Mouse (Mus musculus) MEL (cell line): ENCODE measurements around the gene Rest. TPM values are rescaled to one million over a fixed set of nuclear protein-coding genes. Genes with fewer than 3 reads are reported as not detected.

Source experiments
- DNase-seq: peaks from one replicate; pipeline ENCODE4 v3.0.0; 2011; ENCODE audit warnings: low read depth, low spot score
- H3K27ac ChIP-seq: 2 replicates; pipeline ENCODE4 v1.5.1; 2012; ENCODE audit warnings: low read depth, mild to moderate bottlenecking, control low read depth, low read length, moderate library complexity; ENCODE audit not compliant: control insufficient read depth
- H3K27me3 ChIP-seq, 2 experiments: fragments of 150-350 bp in 1 of 2; sonication (generic) in 1 of 2; 2 replicates each; pipeline ENCODE4 v1.6.1; 2012; ENCODE audit warnings: low read length in 2 of 2, mild to moderate bottlenecking in 2 of 2, improper control_type of control experiment in 1 of 2, moderate library complexity in 1 of 2; ENCODE audit not compliant: insufficient read depth in 2 of 2, control insufficient read depth in 1 of 2
- H3K36me3 ChIP-seq, 2 experiments: 2 replicates each; pipeline ENCODE4 v1.6.1; 2012 to 2014; ENCODE audit warnings: low read length in 2 of 2, improper control_type of control experiment in 1 of 2, inconsistent platforms in 1 of 2, mild to moderate bottlenecking in 1 of 2; ENCODE audit not compliant: insufficient read depth in 2 of 2, control insufficient read depth in 1 of 2
- H3K4me1 ChIP-seq, 2 experiments: fragments of 150-350 bp in 1 of 2; sonication (generic) in 1 of 2; 2 replicates each; pipeline ENCODE4 v1.6.1; 2012; ENCODE audit warnings: low read length in 2 of 2, improper control_type of control experiment in 1 of 2, mild to moderate bottlenecking in 1 of 2; ENCODE audit not compliant: insufficient read depth in 2 of 2, control insufficient read depth in 1 of 2
- H3K4me3 ChIP-seq, 2 experiments: fragments of 150-350 bp in 1 of 2; sonication (generic) in 1 of 2; 2 replicates each; pipeline ENCODE4 v1.5.1; 2012; ENCODE audit warnings: low read depth in 2 of 2, low read length in 2 of 2, mild to moderate bottlenecking in 2 of 2, moderate library complexity in 2 of 2, control low read depth in 1 of 2, improper control_type of control experiment in 1 of 2; ENCODE audit not compliant: control insufficient read depth in 1 of 2, insufficient read depth in 1 of 2
- H3K79me2 ChIP-seq: 2 replicates; pipeline ENCODE4 v1.6.1; 2012; ENCODE audit warnings: mild to moderate bottlenecking, low read length, moderate library complexity; ENCODE audit not compliant: control insufficient read depth, poor library complexity, insufficient read depth
- H3K9ac ChIP-seq: 2 replicates; pipeline ENCODE4 v1.6.1; 2012; ENCODE audit warnings: low read depth, mild to moderate bottlenecking, control low read depth, low read length, moderate library complexity; ENCODE audit not compliant: control insufficient read depth, poor library complexity, severe bottlenecking
- H3K9me3 ChIP-seq: fragments of 150-350 bp; sonication (generic); replicated peaks from 2 replicates; pipeline ENCODE4 v1.6.1; 2012; ENCODE audit warnings: mild to moderate bottlenecking, low read length, improper control_type of control experiment, moderate library complexity; ENCODE audit not compliant: insufficient read depth
- BHLHE40 ChIP-seq: IDR thresholded peaks from 2 replicates; pipeline ENCODE4 v1.6.1; 2012; ENCODE audit warnings: low read depth, mild to moderate bottlenecking, inconsistent platforms, low read length, improper control_type of control experiment, borderline replicate concordance
- CHD1 ChIP-seq: IDR thresholded peaks from 2 replicates; pipeline ENCODE4 v1.6.1; 2012; ENCODE audit warnings: low read depth, mild to moderate bottlenecking, inconsistent platforms, low read length, improper control_type of control experiment
- CHD2 ChIP-seq: IDR thresholded peaks from 2 replicates; pipeline ENCODE4 v1.6.1; 2011; ENCODE audit warnings: low read length, improper control_type of control experiment
- E2F4 ChIP-seq: IDR thresholded peaks from 2 replicates; pipeline ENCODE4 v1.6.1; 2011; ENCODE audit warnings: low read depth, low read length, improper control_type of control experiment, borderline replicate concordance
- ETS1 ChIP-seq: IDR thresholded peaks from 2 replicates; pipeline ENCODE4 v1.6.1; 2012; ENCODE audit warnings: low read depth, mild to moderate bottlenecking, inconsistent platforms, low read length, improper control_type of control experiment, moderate library complexity
- GATA1 ChIP-seq: IDR thresholded peaks from 2 replicates; pipeline ENCODE4 v1.6.1; 2011; ENCODE audit warnings: low read depth, low read length, improper control_type of control experiment
- HCFC1 ChIP-seq: IDR thresholded peaks from 2 replicates; pipeline ENCODE4 v1.6.1; 2012; ENCODE audit warnings: low read depth, mild to moderate bottlenecking, inconsistent platforms, low read length, improper control_type of control experiment, moderate library complexity
- MAFK ChIP-seq: IDR thresholded peaks from 2 replicates; pipeline ENCODE4 v1.6.1; 2011; ENCODE audit warnings: low read depth, mild to moderate bottlenecking, low read length, improper control_type of control experiment, borderline replicate concordance
- MAZ ChIP-seq: IDR thresholded peaks from 2 replicates; pipeline ENCODE4 v1.6.1; 2012; ENCODE audit warnings: low read depth, mild to moderate bottlenecking, inconsistent platforms, low read length, improper control_type of control experiment
- MYB ChIP-seq: IDR thresholded peaks from 2 replicates; pipeline ENCODE4 v1.6.1; 2011; ENCODE audit warnings: mild to moderate bottlenecking, low read depth, low read length, improper control_type of control experiment
- NELFE ChIP-seq: IDR thresholded peaks from 2 replicates; pipeline ENCODE4 v1.6.1; 2011; ENCODE audit warnings: low read depth, low read length, improper control_type of control experiment
- POLR2A ChIP-seq, 2 experiments: IDR thresholded peaks; 2 replicates each; pipeline ENCODE4 v1.6.1; 2011 to 2012; ENCODE audit warnings: low read length in 2 of 2, mild to moderate bottlenecking in 2 of 2, control low read depth in 1 of 2, improper control_type of control experiment in 1 of 2, low read depth in 1 of 2, moderate library complexity in 1 of 2; ENCODE audit not compliant: control insufficient read depth in 1 of 2, insufficient read depth in 1 of 2, poor library complexity in 1 of 2
- POLR2AphosphoS5 ChIP-seq: IDR thresholded peaks from 2 replicates; pipeline ENCODE4 v1.6.1; 2012; ENCODE audit warnings: low read depth, borderline replicate concordance, mild to moderate bottlenecking, inconsistent platforms, low read length, moderate library complexity, mixed read lengths
- RAD21 ChIP-seq: IDR thresholded peaks from 2 replicates; pipeline ENCODE4 v1.6.1; 2011; ENCODE audit warnings: mild to moderate bottlenecking, low read depth, low read length, improper control_type of control experiment
- RCOR1 ChIP-seq: IDR thresholded peaks from 2 replicates; pipeline ENCODE4 v1.6.1; 2012; ENCODE audit warnings: low read depth, mild to moderate bottlenecking, inconsistent platforms, low read length, improper control_type of control experiment
- SIN3A ChIP-seq: IDR thresholded peaks from 2 replicates; pipeline ENCODE4 v1.6.1; 2012; ENCODE audit warnings: low read length, improper control_type of control experiment, inconsistent platforms
- TAL1 ChIP-seq: IDR thresholded peaks from 2 replicates; pipeline ENCODE4 v1.6.1; 2012; ENCODE audit warnings: mild to moderate bottlenecking, inconsistent platforms, low read length, moderate library complexity, mixed read lengths
- TBP ChIP-seq: IDR thresholded peaks from 2 replicates; pipeline ENCODE4 v1.8.0; 2011; ENCODE audit warnings: low read depth, low read length, improper control_type of control experiment
- TCF12 ChIP-seq: IDR thresholded peaks from 2 replicates; pipeline ENCODE4 v1.6.1; 2014; ENCODE audit warnings: low read depth, mild to moderate bottlenecking, inconsistent platforms, low read length, improper control_type of control experiment, moderate library complexity
- USF2 ChIP-seq, 2 experiments: IDR thresholded peaks; 2 replicates each; pipeline ENCODE4 v1.6.1; 2011 to 2012; ENCODE audit warnings: improper control_type of control experiment in 2 of 2, low read length in 2 of 2, borderline replicate concordance in 1 of 2, inconsistent platforms in 1 of 2, low read depth in 1 of 2, mild to moderate bottlenecking in 1 of 2; ENCODE audit not compliant: insufficient read depth in 1 of 2
- ZC3H11A ChIP-seq: IDR thresholded peaks from 2 replicates; pipeline ENCODE4 v1.6.1; 2012; ENCODE audit warnings: low read depth, mild to moderate bottlenecking, inconsistent platforms, low read length, improper control_type of control experiment
- ZKSCAN1 ChIP-seq: IDR thresholded peaks from 2 replicates; pipeline ENCODE4 v1.6.1; 2012; ENCODE audit warnings: low read depth, mild to moderate bottlenecking, inconsistent platforms, low read length, improper control_type of control experiment, moderate library complexity
- ZMIZ1 ChIP-seq: IDR thresholded peaks from 2 replicates; pipeline ENCODE4 v1.6.1; 2012; ENCODE audit warnings: low read depth, mild to moderate bottlenecking, inconsistent platforms, low read length, improper control_type of control experiment, moderate library complexity
- ZNF384 ChIP-seq: IDR thresholded peaks from 2 replicates; pipeline ENCODE4 v1.6.1; 2012; ENCODE audit warnings: low read depth, mild to moderate bottlenecking, inconsistent platforms, low read length, improper control_type of control experiment
- polyA plus RNA-seq, 2 experiments: library from polyadenylated mRNA; stranded (reverse) in 1 of 2; unstranded in 1 of 2; fragments of >175 nt in 1 of 2; fragments of >200 nt in 1 of 2; gene quantifications; 2 replicates each; pipeline versions ENCODE4 v1.2.1 to v1.2.4; 2012; ENCODE audit warnings: low replicate concordance in 2 of 2, low read depth in 1 of 2; ENCODE audit not compliant: insufficient read length in 2 of 2, insufficient read depth in 1 of 2, missing spikeins in 1 of 2
- total RNA-seq: library from RNA; depleted of rRNA; stranded (reverse); fragments of 300-350 nt; gene quantifications from 2 replicates; pipeline ENCODE4 v1.2.3, GENCODE M21; 2012

Rest gene
- total and polyA plus RNA-seq, 3 experiments: 7.4 to 20.6 (median 19.3) TPM

GRCm38 (mm10) chr5:77245787-77246671 is 19.3 kb upstream of the Rest start:
- no peak overlapping the region for H3K9ac ChIP-seq
- no peaks in the 10 kb centered on the region for H3K79me2 ChIP-seq
- H3K4me1 ChIP-seq: no peaks in the 10 kb centered on the region
- H3K36me3 ChIP-seq: no peaks in the 10 kb centered on the region
- TF ChIP-seq CHD1 (no peak), CHD2 (no peak), NELFE (no peak), E2F4 (no peak), ZC3H11A (no peak), MAZ (no peak), RCOR1 (no peak)
- H3K9me3 ChIP-seq: no peaks in the 10 kb centered on the region
- DNase-seq: no peak
- no peak overlapping the region for H3K4me3 ChIP-seq
- H3K27me3 ChIP-seq: peaks cover 10 to 12% of the 10 kb centered on the region in 2 experiments
- H3K27ac ChIP-seq: no peak overlapping the region

DNA sequence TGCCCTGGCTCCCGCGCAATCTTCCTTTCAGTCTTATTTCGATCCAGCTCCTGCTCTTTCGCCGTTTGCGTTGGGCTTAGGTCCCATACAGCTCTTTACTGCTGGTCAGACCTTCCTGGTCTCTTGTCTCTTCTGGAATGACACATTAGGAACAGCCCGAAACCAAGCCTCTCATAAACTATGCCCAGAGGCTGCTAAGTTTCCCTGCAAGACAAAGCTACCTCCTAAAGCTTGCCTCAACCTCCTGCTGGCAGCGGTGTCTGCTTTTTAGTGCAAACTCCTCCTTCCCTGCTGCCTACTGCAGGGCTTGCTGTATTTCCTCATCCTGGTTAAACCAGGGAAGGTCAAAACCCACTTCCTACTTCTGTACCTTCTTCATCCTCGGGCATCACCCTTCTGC is 15.2 kb upstream of the Rest start:
- H3K9ac ChIP-seq: no peak overlapping the region
- peaks cover 8% of the 10 kb centered on the region in 2 experiments for H3K27me3 ChIP-seq
- H3K4me1 ChIP-seq: no peaks in the 10 kb centered on the region; a peak in 1 of 4 replicates
- no peak for TF ChIP-seq CHD1
- no peak for TF ChIP-seq TCF12
- TF ChIP-seq ETS1: no peak
- TF ChIP-seq USF2 (IDR thresholded peaks at IDR 0.05; ENCODE audit: borderline replicate concordance in 1 of 2, insufficient read depth in 1 of 2, low read depth in 1 of 2, low read length in 2 of 2): no peak
- no peak for TF ChIP-seq ZMIZ1
- TF ChIP-seq TAL1: no peak
- DNase-seq: no peak
- no peaks in the 10 kb centered on the region for H3K9me3 ChIP-seq
- no peak overlapping the region for H3K4me3 ChIP-seq
- no peaks in the 10 kb centered on the region for H3K79me2 ChIP-seq
- H3K36me3 ChIP-seq: no peaks in the 10 kb centered on the region
- H3K27ac ChIP-seq: no peak overlapping the region

DNA sequence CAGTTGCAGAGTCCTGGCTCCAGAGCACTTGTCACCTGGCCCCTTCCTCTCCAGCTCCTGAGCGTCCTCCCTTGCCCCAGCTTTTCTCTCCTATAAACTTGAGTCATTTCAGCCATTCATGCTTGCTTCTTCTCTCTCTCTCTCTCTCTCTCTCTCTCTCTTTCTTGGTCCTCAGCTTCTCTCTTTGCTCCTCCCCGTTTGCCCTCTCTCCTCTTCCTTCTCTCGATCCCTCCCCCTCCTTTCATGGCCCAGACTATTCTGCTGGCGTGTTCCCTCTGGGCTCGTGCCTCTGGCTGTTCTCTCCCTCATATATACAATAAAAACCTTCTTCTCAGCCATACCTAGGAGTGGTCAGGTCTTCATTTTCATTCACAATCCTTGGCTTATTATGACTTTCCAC is 13.6 kb upstream of the Rest start:
- DNase-seq: no peak
- no peak overlapping the region for H3K4me3 ChIP-seq
- H3K9me3 ChIP-seq: no peaks in the 10 kb centered on the region
- H3K27me3 ChIP-seq: peaks cover 8% of the 10 kb centered on the region in 2 experiments
- no peaks in the 10 kb centered on the region for H3K79me2 ChIP-seq
- H3K36me3 ChIP-seq: no peaks in the 10 kb centered on the region
- no peaks in the 10 kb centered on the region; a peak in 1 of 4 replicates for H3K4me1 ChIP-seq
- H3K9ac ChIP-seq: no peak overlapping the region
- H3K27ac ChIP-seq: no peak overlapping the region
- TF ChIP-seq ZKSCAN1 (no peak), CHD1 (no peak), MAFK (no peak), POLR2AphosphoS5 (no peak), USF2 (IDR thresholded peaks at IDR 0.05; ENCODE audit: borderline replicate concordance in 1 of 2, insufficient read depth in 1 of 2, low read depth in 1 of 2, low read length in 2 of 2) (no peak), E2F4 (no peak), HCFC1 (no peak), ZC3H11A (no peak), RAD21 (no peak), TBP (no peak), ZNF384 (no peak), GATA1 (no peak), POLR2A (IDR thresholded peaks at IDR 0.05; ENCODE audit: control insufficient read depth in 1 of 2, insufficient read depth in 1 of 2, low read depth in 1 of 2, low read length in 2 of 2, poor library complexity in 1 of 2) (no peak), MYB (no peak), SIN3A (no peak), ZMIZ1 (no peak), BHLHE40 (no peak), ETS1 (no peak)
